Mouse (Mus musculus): Measurements from ENCODE around the gene Cda.

DNA sequence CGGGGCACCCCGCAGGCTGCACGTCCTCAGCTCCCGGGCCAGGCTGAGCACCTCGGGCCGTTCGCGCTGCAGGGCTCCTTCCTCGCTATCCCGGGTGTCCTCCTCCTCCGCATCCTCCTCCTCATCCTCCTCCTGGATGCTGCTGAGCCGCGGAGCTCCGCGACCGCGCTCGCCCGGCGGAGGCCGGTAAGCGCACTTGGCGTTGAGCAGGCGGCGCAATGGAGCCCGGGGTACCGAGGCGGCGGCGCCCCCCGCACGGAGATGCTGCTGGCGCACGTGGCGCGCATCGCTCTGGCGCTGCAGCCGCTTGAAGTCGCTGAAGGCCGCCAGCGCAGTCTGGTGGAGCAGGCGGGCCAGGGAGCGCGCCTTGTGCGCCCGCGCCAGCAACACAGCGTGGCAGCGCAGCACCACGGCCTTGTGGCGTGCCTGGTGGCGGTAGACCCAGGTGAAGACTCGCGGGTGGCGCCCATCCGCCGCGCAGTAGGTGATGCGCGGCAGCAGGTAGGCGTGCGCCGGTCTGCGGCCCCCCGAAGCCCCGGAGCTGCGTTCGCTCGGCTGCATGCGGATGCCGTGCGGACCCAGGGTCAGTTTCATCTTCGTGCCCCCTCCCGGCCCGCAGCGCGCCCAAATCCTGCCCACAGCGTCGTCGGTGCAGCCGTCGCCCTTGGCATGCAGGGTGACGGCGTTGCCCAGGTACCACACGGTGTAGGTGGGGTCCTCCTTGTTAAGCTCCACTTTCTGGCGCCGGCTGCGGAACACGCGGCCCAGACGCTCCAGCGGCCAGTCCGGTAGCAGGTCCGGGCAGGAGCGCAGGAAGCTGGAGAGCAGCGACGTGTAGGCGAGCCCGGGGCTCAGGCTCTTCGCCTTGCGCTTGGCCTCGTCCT, 27.5 kb upstream of the Cda start:
- TF ChIP-seq CTCF (IDR thresholded peaks at IDR 0.05; ENCODE audit: low read depth, low read length): no peak
- TF ChIP-seq POLR2A (IDR thresholded peaks at IDR 0.05; ENCODE audit: borderline replicate concordance, low read depth, low read length): no peak
